Mouse (Mus musculus) E14TG2a.4 (cell line): ENCODE measurements around the gene Nbl1.

Experiments
- H3K27me3 ChIP-seq: 2 replicates; pipeline ENCODE4 v1.6.1; 2014; ENCODE audit warnings: low read length, control low read depth; ENCODE audit not compliant: insufficient read depth
- H3K36me3 ChIP-seq: 2 replicates; pipeline ENCODE4 v1.6.1; 2014; ENCODE audit warnings: low read length, control low read depth; ENCODE audit not compliant: insufficient read depth
- H3K4me1 ChIP-seq: replicated peaks from 2 replicates; pipeline ENCODE4 v1.6.1; 2014; ENCODE audit warnings: low read depth, low read length, control low read depth
- H3K4me3 ChIP-seq: replicated peaks from 2 replicates; pipeline ENCODE4 v1.5.1; 2014; ENCODE audit warnings: mild to moderate bottlenecking, low read length
- H3K9me3 ChIP-seq: 2 replicates; pipeline ENCODE4 v1.6.1; 2014; ENCODE audit warnings: low read length, control low read depth
- CTCF ChIP-seq: conservative IDR thresholded peaks from 2 replicates; pipeline ENCODE4 v1.5.1; 2014; ENCODE audit warnings: low read length
- NANOG ChIP-seq: IDR thresholded peaks from 2 replicates; pipeline ENCODE4 v1.6.1; 2014; ENCODE audit warnings: borderline replicate concordance, low read length, mixed read lengths
- POU5F1 ChIP-seq: IDR thresholded peaks from 2 replicates; pipeline ENCODE4 v1.6.1; 2014; ENCODE audit warnings: low read length, borderline replicate concordance

Nbl1 gene

GRCm38 (mm10) chr4:139112482-139112881 lies 19.7 kb upstream of the Nbl1 start:
- Histone ChIP-seq H3K9me3 (no peaks in the 10 kb centered on the region), H3K36me3 (peaks cover 8% of the 10 kb centered on the region), H3K4me1 (peaks cover 44% of the 10 kb centered on the region), H3K27me3 (no peaks in the 10 kb centered on the region), H3K4me3 (no peak overlapping the region)
- no peak for TF ChIP-seq CTCF
- TF ChIP-seq NANOG = no peak
- TF ChIP-seq POU5F1 = no peak

GRCm38 (mm10) chr4:139111421-139111820 lies 18.6 kb upstream of the Nbl1 start:
- no peak overlapping the region for H3K4me3 ChIP-seq
- H3K4me1 ChIP-seq = peaks cover 37% of the 10 kb centered on the region
- peaks cover 18% of the 10 kb centered on the region for H3K36me3 ChIP-seq
- TF ChIP-seq CTCF (no peak), POU5F1 (no peak), NANOG (no peak)
- H3K27me3 ChIP-seq = no peaks in the 10 kb centered on the region
- no peaks in the 10 kb centered on the region for H3K9me3 ChIP-seq

GRCm38 (mm10) chr4:139110858-139111257 lies 18.1 kb upstream of the Nbl1 start:
- Histone ChIP-seq H3K36me3 (peaks cover 22% of the 10 kb centered on the region), H3K27me3 (no peaks in the 10 kb centered on the region), H3K4me3 (no peak overlapping the region), H3K9me3 (no peaks in the 10 kb centered on the region), H3K4me1 (peaks cover 32% of the 10 kb centered on the region)
- TF ChIP-seq POU5F1 = no peak
- no peak for TF ChIP-seq NANOG
- TF ChIP-seq CTCF = no peak

GRCm38 (mm10) chr4:139105453-139105852 lies 12.7 kb upstream of the Nbl1 start:
- Histone ChIP-seq H3K4me3 (no peak overlapping the region), H3K4me1 (peaks cover 18% of the 10 kb centered on the region)
- TF ChIP-seq NANOG (no peak), POU5F1 (no peak), CTCF (no peak)

GRCm38 (mm10) chr4:139101546-139101945 lies 8.8 kb upstream of the Nbl1 start:
- no peak for TF ChIP-seq POU5F1
- no peak for TF ChIP-seq NANOG
- TF ChIP-seq CTCF = no peak
- Histone ChIP-seq H3K36me3 (peaks cover 51% of the 10 kb centered on the region), H3K9me3 (no peaks in the 10 kb centered on the region), H3K27me3 (peaks cover 5% of the 10 kb centered on the region), H3K4me3 (no peak overlapping the region), H3K4me1 (peaks cover 15% of the 10 kb centered on the region)

More at GRCm38 (mm10) chr4:139105453-139105852, 12.7 kb upstream of the Nbl1 start:
- Histone ChIP-seq H3K9me3 (no peaks in the 10 kb centered on the region), H3K36me3 (peaks cover 69% of the 10 kb centered on the region), H3K27me3 (no peaks in the 10 kb centered on the region)

GRCm38 (mm10) chr4:139100326-139100725 lies 7.5 kb upstream of the Nbl1 start:
- Histone ChIP-seq H3K9me3 (no peaks in the 10 kb centered on the region), H3K4me1 (peaks cover 15% of the 10 kb centered on the region), H3K27me3 (peaks cover 18% of the 10 kb centered on the region), H3K4me3 (no peak overlapping the region), H3K36me3 (peaks cover 42% of the 10 kb centered on the region)
- TF ChIP-seq NANOG (no peak), POU5F1 (no peak), CTCF (no peak)

- no peak overlapping the region for H3K4me3 ChIP-seq
- H3K4me1 ChIP-seq = peaks cover 21% of the 10 kb centered on the region
- no peak for TF ChIP-seq CTCF
- no peak for TF ChIP-seq NANOG
- no peak for TF ChIP-seq POU5F1
- peaks cover 56% of the 10 kb centered on the region for H3K27me3 ChIP-seq
- peaks cover 7% of the 10 kb centered on the region; the same call in 1 of the 2 replicates for H3K9me3 ChIP-seq
- 0 out of 2 replicates have a peak, but pooled peaks cover under 1% of the 10 kb centered on the region for H3K36me3 ChIP-seq
Observed at GRCm38 (mm10) chr4:139096201-139096600, 3.4 kb upstream of the Nbl1 start.

- Histone ChIP-seq H3K36me3 (no peaks in the 10 kb centered on the region), H3K27me3 (peaks cover 64% of the 10 kb centered on the region), H3K4me1 (peaks cover 28% of the 10 kb centered on the region), H3K9me3 (peaks cover 7% of the 10 kb centered on the region; the same call in 1 of the 2 replicates), H3K4me3 (no peak overlapping the region)
- TF ChIP-seq POU5F1 = no peak
- no peak for TF ChIP-seq NANOG
- no peak for TF ChIP-seq CTCF
Observed at GRCm38 (mm10) chr4:139095406-139095805, 2.6 kb upstream of the Nbl1 start.

- peaks cover 81% of the 10 kb centered on the region for H3K27me3 ChIP-seq
- peaks cover 7% of the 10 kb centered on the region; the same call in 1 of the 2 replicates for H3K9me3 ChIP-seq
- TF ChIP-seq NANOG (no peak), CTCF (no peak), POU5F1 (no peak)
Observed at GRCm38 (mm10) chr4:139093196-139093530, 370 bp upstream of the Nbl1 start.

More at GRCm38 (mm10) chr4:139093196-139093530, 370 bp upstream of the Nbl1 start:
- Histone ChIP-seq H3K4me3 (peak overlapping the region; percentile 76), H3K4me1 (peaks cover 39% of the 10 kb centered on the region), H3K36me3 (no peaks in the 10 kb centered on the region)
